Mouse (Mus musculus) liver, postnatal 0 days (tissue): ENCODE results near the gene Mgl2. TPM values are rescaled to one million over a fixed set of nuclear protein-coding genes. Genes with fewer than 3 reads are reported as not detected.

Experiments
- ATAC-seq: fragments of 200-750 bp; cut with Nextera tagmentation; 2 replicates; pipeline ENCODE4 v1.8.0; 2017; ENCODE audit warnings: mild to moderate bottlenecking, moderate library complexity
- DNase-seq: peaks from one replicate; pipeline ENCODE4 v3.0.0-alpha.2; 2016
- H3K27ac ChIP-seq: fragments of 300-500 bp; sonication (generic); 2 replicates; pipeline ENCODE4 v1.5.1; 2014; ENCODE audit warnings: antibody characterized with exemption, moderate library complexity, mild to moderate bottlenecking, low read depth
- H3K27me3 ChIP-seq: fragments of 300-500 bp; sonication (generic); 2 replicates; pipeline ENCODE4 v1.6.1; 2014; ENCODE audit warnings: low read length, control low read depth, mixed read lengths; ENCODE audit not compliant: insufficient read depth
- H3K36me3 ChIP-seq: fragments of 300-500 bp; sonication (generic); replicated peaks from 2 replicates; pipeline ENCODE4 v1.6.1; 2014; ENCODE audit warnings: mild to moderate bottlenecking, control low read depth, low read length, moderate library complexity, mixed read lengths; ENCODE audit not compliant: insufficient read depth
- H3K4me1 ChIP-seq: fragments of 300-500 bp; sonication (generic); 2 replicates; pipeline ENCODE4 v1.6.1; 2014; ENCODE audit warnings: antibody characterized with exemption, mild to moderate bottlenecking, control low read depth; ENCODE audit not compliant: insufficient read depth
- H3K4me2 ChIP-seq: fragments of 300-500 bp; sonication (generic); 2 replicates; pipeline ENCODE4 v1.6.1; 2014; ENCODE audit warnings: low read depth, mild to moderate bottlenecking, low read length, moderate library complexity, mixed read lengths
- H3K4me3 ChIP-seq: fragments of 300-500 bp; sonication (generic); 2 replicates; pipeline ENCODE4 v1.5.1; 2014; ENCODE audit warnings: low read depth, low read length
- H3K9ac ChIP-seq: fragments of 300-500 bp; sonication (generic); replicated peaks from 2 replicates; pipeline ENCODE4 v1.6.1; 2014; ENCODE audit warnings: mild to moderate bottlenecking, moderate library complexity
- H3K9me3 ChIP-seq: fragments of 300-500 bp; sonication (generic); 2 replicates; pipeline ENCODE4 v1.6.1; 2016; ENCODE audit warnings: mild to moderate bottlenecking, control low read depth, low read length, mixed read lengths
- CTCF ChIP-seq: sonication (generic); IDR thresholded peaks from 2 replicates; pipeline ENCODE4 v1.5.1; 2016; ENCODE audit warnings: antibody characterized with exemption, low read depth
- EP300 ChIP-seq: IDR thresholded peaks from 2 replicates; pipeline ENCODE4 v1.6.1; 2016; ENCODE audit warnings: antibody characterized with exemption, low read depth, mild to moderate bottlenecking
- WGBS: fragments of 180-500 bp; shearing (Covaris S2); extraction: QIAGEN DNeasy Blood & Tissue Kit; methylation state at CpG from one replicate; pipeline ENCODE4 v1.1.7; 2014; ENCODE audit not compliant: insufficient replicate concordance; 5-methylcytosine and 5-hydroxymethylcytosine counted together
- polyA plus RNA-seq: library from polyadenylated mRNA; unstranded; fragments of >200 nt; fragmentation: Nextera tagmentation; extraction: Ambion mirVana; gene quantifications from 2 replicates; pipeline ENCODE4 v1.2.1, GENCODE M21; 2015

The Mgl2 gene
- polyA plus RNA-seq, 1 experiment from 2014 or later = 1.5 TPM

DNA sequence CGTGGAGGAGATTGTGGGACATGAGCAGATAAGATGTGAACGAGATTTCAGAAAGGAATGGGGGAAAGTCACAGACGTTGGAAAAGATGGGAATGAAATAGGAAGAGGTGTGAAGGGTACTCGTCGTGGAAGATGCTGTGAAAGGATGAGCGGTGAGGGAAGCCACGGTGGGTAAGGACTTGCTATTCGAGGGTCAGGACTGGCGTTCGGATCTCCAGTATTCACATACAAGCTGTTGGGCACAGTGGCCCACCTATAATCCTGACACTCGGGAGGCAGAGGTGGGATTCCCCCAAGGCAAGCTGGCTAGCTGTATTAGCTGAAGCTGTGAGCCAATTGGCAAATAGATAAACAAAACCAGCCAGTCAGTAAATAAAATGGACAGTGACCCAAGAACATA is 48.6 kb downstream of the Mgl2 start:
- H3K27me3 ChIP-seq = no peaks in the 10 kb centered on the region
- no peaks in the 10 kb centered on the region for H3K36me3 ChIP-seq
- 70% methylated on average over 11 of the region's 11 CpGs for whole genome bisulfite sequencing
- H3K9ac ChIP-seq = no peak overlapping the region
- no peaks in the 10 kb centered on the region for H3K9me3 ChIP-seq
- no peaks in the 10 kb centered on the region for H3K4me1 ChIP-seq
- H3K4me2 ChIP-seq = no peak overlapping the region
- H3K27ac ChIP-seq = no peak overlapping the region
- TF ChIP-seq CTCF (no peak), EP300 (no peak)
- H3K4me3 ChIP-seq = no peak overlapping the region
- ATAC-seq = no peak
- DNase-seq = no peak

DNA sequence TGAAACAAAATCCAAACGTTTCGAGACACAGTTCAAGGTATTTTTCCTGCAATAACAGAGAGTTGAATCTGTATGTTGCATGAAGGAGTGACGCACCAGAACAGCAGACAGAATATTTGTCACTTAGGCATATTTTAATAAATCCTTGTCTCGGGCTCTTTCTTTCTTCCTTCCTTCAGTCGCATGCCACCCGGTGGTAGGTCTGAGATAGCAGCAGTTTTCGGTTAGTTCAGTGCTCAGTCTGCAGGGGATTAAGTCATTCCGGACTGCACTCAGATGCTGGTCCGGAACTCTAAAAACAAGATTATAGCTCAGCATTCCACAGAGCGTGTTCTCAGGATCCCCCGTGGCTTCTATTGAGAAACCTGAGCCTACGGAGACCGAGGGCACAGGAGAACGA is 49.3 kb downstream of the Mgl2 start:
- Histone ChIP-seq H3K27me3 (no peaks in the 10 kb centered on the region), H3K4me1 (no peaks in the 10 kb centered on the region), H3K27ac (no peak overlapping the region), H3K4me3 (no peak overlapping the region), H3K9me3 (no peaks in the 10 kb centered on the region), H3K9ac (no peak overlapping the region), H3K4me2 (no peak overlapping the region), H3K36me3 (no peaks in the 10 kb centered on the region)
- DNase-seq (no peak), ATAC-seq (no peak)
- TF ChIP-seq EP300 (no peak), CTCF (peak; percentile 58)
- 40% methylated on average over 14 of the region's 14 CpGs for WGBS

DNA sequence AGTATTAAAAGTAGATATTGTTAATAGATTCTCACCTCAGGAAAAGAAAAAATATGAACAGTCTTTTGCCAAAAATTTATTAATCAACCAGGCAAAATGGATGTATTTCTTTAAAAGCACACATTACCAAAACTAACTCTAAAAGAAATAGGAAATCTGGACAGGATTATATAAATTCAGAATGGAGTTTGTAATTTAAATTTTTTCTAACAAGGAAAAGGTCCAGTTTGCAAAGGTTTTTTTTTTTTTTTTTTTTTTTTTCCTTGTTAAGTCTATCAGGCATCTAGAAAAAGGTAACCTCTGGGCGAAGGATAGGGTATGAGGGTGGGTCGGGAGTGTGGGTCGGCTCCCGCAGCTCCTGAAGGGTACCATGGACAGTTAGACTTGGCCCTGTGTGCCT is 50.4 kb downstream of the Mgl2 start:
- no peaks in the 10 kb centered on the region for H3K27me3 ChIP-seq
- H3K4me2 ChIP-seq = no peak overlapping the region
- no peak for ATAC-seq
- no peak for DNase-seq
- no peaks in the 10 kb centered on the region for H3K36me3 ChIP-seq
- no peak for TF ChIP-seq EP300
- TF ChIP-seq CTCF = no peak
- no peaks in the 10 kb centered on the region for H3K9me3 ChIP-seq
- no peaks in the 10 kb centered on the region for H3K4me1 ChIP-seq
- no peak overlapping the region for H3K9ac ChIP-seq
- H3K4me3 ChIP-seq = no peak overlapping the region
- WGBS = 75% methylated on average over 4 of the region's 4 CpGs
- H3K27ac ChIP-seq = no peak overlapping the region

DNA sequence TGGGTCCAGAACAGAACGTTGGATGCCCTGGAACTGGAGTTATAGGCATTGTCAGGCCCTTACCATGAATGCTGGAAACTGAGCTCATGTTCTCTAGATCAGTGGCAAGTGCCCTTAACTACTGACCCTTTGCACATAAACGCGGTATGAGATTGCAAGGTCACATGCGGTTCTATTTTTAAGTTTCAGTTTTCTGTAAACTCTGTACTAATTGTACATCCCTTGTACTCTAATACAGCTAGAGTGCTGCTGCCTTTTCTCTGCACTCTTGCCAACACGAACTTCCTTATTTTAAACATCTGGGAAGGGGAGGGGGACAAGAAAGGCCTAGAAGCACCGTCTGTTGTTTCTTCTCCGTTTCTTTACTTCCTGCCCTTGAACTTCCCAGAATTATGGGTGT is 55.0 kb downstream of the Mgl2 start:
- Histone ChIP-seq H3K27me3 (no peaks in the 10 kb centered on the region), H3K4me3 (no peak overlapping the region), H3K4me1 (no peaks in the 10 kb centered on the region), H3K36me3 (no peaks in the 10 kb centered on the region), H3K9ac (no peak overlapping the region), H3K27ac (no peak overlapping the region), H3K4me2 (no peak overlapping the region), H3K9me3 (no peaks in the 10 kb centered on the region)
- no peak for DNase-seq
- TF ChIP-seq CTCF = no peak
- no peak for TF ChIP-seq EP300
- ATAC-seq = no peak
- WGBS = 31% methylated on average over 7 of the region's 7 CpGs

Other genes starting within 250 kb of the Mgl2 start
- 0.92 and 0.95 TPM in 2 replicates for gene Kctd11, start 248.9 kb upstream of the Mgl2 start, polyA plus RNA-seq
- 6.5 and 7.1 TPM in 2 replicates for gene Acap1, start 234.8 kb upstream of the Mgl2 start, polyA plus RNA-seq
- gene 2810408A11Rik, start 229.3 kb upstream of the Mgl2 start, polyA plus RNA-seq = 0.90 and 1.2 TPM in 2 replicates
- gene Neurl4, start 229.3 kb upstream of the Mgl2 start, polyA plus RNA-seq = 1.0 and 1.4 TPM in 2 replicates
- 46.1 and 48.9 TPM in 2 replicates for gene Gps2, start 216.4 kb upstream of the Mgl2 start, polyA plus RNA-seq
- gene Eif5a, start 208.4 kb upstream of the Mgl2 start, polyA plus RNA-seq = 872 and 914 TPM in 2 replicates
- gene Ybx2, start 194.5 kb upstream of the Mgl2 start, polyA plus RNA-seq = not detected in 2 replicates
- 7.7 and 10.4 TPM in 2 replicates for gene Slc2a4, start 182.1 kb upstream of the Mgl2 start, polyA plus RNA-seq
- gene Cldn7, start 165.6 kb upstream of the Mgl2 start, polyA plus RNA-seq = 4.1 and 4.4 TPM in 2 replicates
- 8.4 and 9.7 TPM in 2 replicates for gene Ctdnep1, start 149.2 kb upstream of the Mgl2 start, polyA plus RNA-seq
- gene Elp5, start 147.8 kb upstream of the Mgl2 start, polyA plus RNA-seq = 40.6 and 42.9 TPM in 2 replicates
- 305 and 324 TPM in 2 replicates for gene Gabarap, start 139.2 kb upstream of the Mgl2 start, polyA plus RNA-seq
- 19.5 and 25.5 TPM in 2 replicates for gene Phf23, start 134.6 kb upstream of the Mgl2 start, polyA plus RNA-seq
- gene Dvl2, start 129.7 kb upstream of the Mgl2 start, polyA plus RNA-seq = 2.7 and 3.4 TPM in 2 replicates
- gene Acadvl, start 114.9 kb upstream of the Mgl2 start, polyA plus RNA-seq = 345 and 367 TPM in 2 replicates
- 0.58 and 0.61 TPM in 2 replicates for gene Dlg4, start 113.4 kb upstream of the Mgl2 start, polyA plus RNA-seq
- 458 and 462 TPM in 2 replicates for gene Asgr1, start 76.2 kb upstream of the Mgl2 start, polyA plus RNA-seq
- gene Asgr2, start 37.7 kb upstream of the Mgl2 start, polyA plus RNA-seq = 48.3 and 53.3 TPM in 2 replicates
- gene Clec10a, start 25.9 kb downstream of the Mgl2 start, polyA plus RNA-seq = 0.46 and 0.81 TPM in 2 replicates
- gene Slc16a11, start 82.4 kb downstream of the Mgl2 start, polyA plus RNA-seq = 1.4 and 1.8 TPM in 2 replicates
- gene Slc16a13, start 90.7 kb downstream of the Mgl2 start, polyA plus RNA-seq = 1.3 and 1.9 TPM in 2 replicates
- 1.4 and 1.8 TPM in 2 replicates for gene Bcl6b, start 99.5 kb downstream of the Mgl2 start, polyA plus RNA-seq
- gene 0610010K14Rik, start 107.6 kb downstream of the Mgl2 start, polyA plus RNA-seq = 48.9 and 55.2 TPM in 2 replicates
- 5.4 and 5.8 TPM in 2 replicates for gene Gm21988, start 109.5 kb downstream of the Mgl2 start, polyA plus RNA-seq
- 241 TPM in 2 replicates for gene Rnasek, start 109.5 kb downstream of the Mgl2 start, polyA plus RNA-seq
- 17.8 and 20.0 TPM in 2 replicates for gene Alox12, start 125.0 kb downstream of the Mgl2 start, polyA plus RNA-seq
- 0.08 TPM in 1 of 2 replicates, not detected in the other for gene Alox12e, start 192.3 kb downstream of the Mgl2 start, polyA plus RNA-seq
- 0.49 and 0.56 TPM in 2 replicates for gene Alox15, start 221.7 kb downstream of the Mgl2 start, polyA plus RNA-seq